Mouse (Mus musculus): ENCODE measurements at regions not wholly inside any gene's neighbourhood (a gene's known extent, or its start where the extent isn't known, plus 50 kb on each side); places are given as distances from the start of the nearest gene placed in this dataset.
A peak's percentile ranks its signal among the peaks of the same experiment; 100 is the strongest.

- DNase-seq (ENCODE audit: low spot score): no peak
These were observed 83.6 kb upstream of the Ngf start for GRCm38 (mm10) chr3:102386091-102386490.

- no peak for DNase-seq (ENCODE audit: low spot score)
These were observed 85.1 kb upstream of the Ngf start for GRCm38 (mm10) chr3:102384596-102384995.

- no peak for DNase-seq (ENCODE audit: low spot score)
These were observed 86.0 kb upstream of the Ngf start for GRCm38 (mm10) chr3:102383671-102384070.

- DNase-seq (ENCODE audit: low spot score): no peak
These were observed 88.0 kb upstream of the Ngf start for GRCm38 (mm10) chr3:102381683-102382082.

GRCm38 (mm10) chr3:102374381-102375060, 95.2 kb upstream of the Ngf start:
- no peak for DNase-seq (ENCODE audit: low spot score)

- DNase-seq (ENCODE audit: low spot score): no peak
These were observed 97.4 kb upstream of the Ngf start for GRCm38 (mm10) chr3:102372205-102372899.

- DNase-seq (ENCODE audit: low spot score): peak; percentile 7
These were observed 103.5 kb upstream of the Ngf start for GRCm38 (mm10) chr3:102366188-102366587.

- DNase-seq (ENCODE audit: low spot score): no peak
These were observed 105.3 kb upstream of the Ngf start for GRCm38 (mm10) chr3:102364326-102364935.

GRCm38 (mm10) chr3:102360732-102361280, 108.9 kb upstream of the Ngf start:
- peak; percentile 3 for DNase-seq (ENCODE audit: low spot score)

- DNase-seq (ENCODE audit: low spot score): no peak
These were observed 110.9 kb upstream of the Ngf start for GRCm38 (mm10) chr3:102358801-102359200.

- DNase-seq (ENCODE audit: low spot score): no peak
These were observed 112.6 kb upstream of the Ngf start for GRCm38 (mm10) chr3:102357062-102357610.

- no peak for DNase-seq (ENCODE audit: low spot score)
These were observed 114.4 kb upstream of the Ngf start for GRCm38 (mm10) chr3:102355352-102355751.

- DNase-seq (ENCODE audit: low spot score): no peak
These were observed 114.9 kb upstream of the Ngf start for GRCm38 (mm10) chr3:102354771-102355170.

- DNase-seq (ENCODE audit: low spot score): no peak
These were observed 116.3 kb upstream of the Ngf start for GRCm38 (mm10) chr3:102353277-102353900.

- DNase-seq (ENCODE audit: low spot score): no peak
These were observed 123.6 kb upstream of the Ngf start for GRCm38 (mm10) chr3:102346077-102346476.

- no peak for DNase-seq (ENCODE audit: low spot score)
These were observed 124.4 kb upstream of the Ngf start for GRCm38 (mm10) chr3:102345291-102345690.

- DNase-seq (ENCODE audit: low spot score): no peak
These were observed 129.0 kb upstream of the Ngf start for GRCm38 (mm10) chr3:102340731-102341130.

GRCm38 (mm10) chr3:102337881-102338280, 131.8 kb upstream of the Ngf start:
- DNase-seq (ENCODE audit: low spot score): no peak

GRCm38 (mm10) chr3:102336184-102336583, 131.7 kb upstream of the Vangl1 start:
- no peak for DNase-seq (ENCODE audit: low spot score)

- peak; percentile 14 for DNase-seq (ENCODE audit: low spot score)
These were observed 130.7 kb upstream of the Vangl1 start for GRCm38 (mm10) chr3:102335146-102335545.

- DNase-seq (ENCODE audit: low spot score): no peak
These were observed 127.7 kb upstream of the Vangl1 start for GRCm38 (mm10) chr3:102332221-102332620.

- no peak for DNase-seq (ENCODE audit: low spot score)
These were observed 114.8 kb upstream of the Vangl1 start for GRCm38 (mm10) chr3:102319331-102319730.
